Mouse (Mus musculus) embryonic facial prominence, embryonic 15.5 days (tissue): ENCODE results near the gene Gngt1. TPM values are rescaled to one million over a fixed set of nuclear protein-coding genes. Genes with fewer than 3 reads are reported as not detected.

Experiments used
- ATAC-seq: fragments of 200-750 bp; cut with Nextera tagmentation; 2 replicates; pipeline ENCODE4 v1.8.0; 2017; ENCODE audit warnings: low read depth, moderate TSS enrichment; ENCODE audit not compliant: insufficient number of reproducible peaks, low FRiP score, low TSS enrichment
- H3K27ac ChIP-seq: fragments of 300-500 bp; sonication (generic); replicated peaks from 2 replicates; pipeline ENCODE4 v1.5.1; 2015; ENCODE audit warnings: mild to moderate bottlenecking, inconsistent platforms
- H3K27me3 ChIP-seq: fragments of 300-500 bp; sonication (generic); 2 replicates; pipeline ENCODE4 v1.6.1; 2015; ENCODE audit warnings: inconsistent platforms
- H3K36me3 ChIP-seq: fragments of 300-500 bp; sonication (generic); 2 replicates; pipeline ENCODE4 v1.6.1; 2015; ENCODE audit warnings: mild to moderate bottlenecking, inconsistent platforms
- H3K4me1 ChIP-seq: fragments of 300-500 bp; sonication (generic); 2 replicates; pipeline ENCODE4 v1.6.1; 2015; ENCODE audit warnings: inconsistent platforms
- H3K4me2 ChIP-seq: fragments of 300-500 bp; sonication (generic); replicated peaks from 2 replicates; pipeline ENCODE4 v1.6.1; 2015; ENCODE audit warnings: mild to moderate bottlenecking, inconsistent platforms
- H3K4me3 ChIP-seq: fragments of 300-500 bp; sonication (generic); replicated peaks from 2 replicates; pipeline ENCODE4 v1.5.1; 2015; ENCODE audit warnings: mild to moderate bottlenecking, inconsistent platforms
- H3K9ac ChIP-seq: fragments of 300-500 bp; sonication (generic); 2 replicates; pipeline ENCODE4 v1.6.1; 2015; ENCODE audit warnings: inconsistent platforms
- H3K9me3 ChIP-seq: fragments of 300-500 bp; sonication (generic); replicated peaks from 2 replicates; pipeline ENCODE4 v1.6.1; 2016; ENCODE audit warnings: inconsistent platforms
- WGBS: fragments of 180-500 bp; shearing (Covaris S2); methylation state at CpG from one replicate; pipeline ENCODE4 v1.1.7; 2015; 5-methylcytosine and 5-hydroxymethylcytosine counted together
- polyA plus RNA-seq: library from polyadenylated mRNA; unstranded; fragments of >200 nt; fragmentation: Nextera tagmentation; extraction: Ambion mirVana; gene quantifications from 2 replicates; pipeline ENCODE4 v1.2.1, GENCODE M21; 2015

The Gngt1 gene
- polyA plus RNA-seq, 1 experiment from 2014 or later: 0.32 TPM

DNA sequence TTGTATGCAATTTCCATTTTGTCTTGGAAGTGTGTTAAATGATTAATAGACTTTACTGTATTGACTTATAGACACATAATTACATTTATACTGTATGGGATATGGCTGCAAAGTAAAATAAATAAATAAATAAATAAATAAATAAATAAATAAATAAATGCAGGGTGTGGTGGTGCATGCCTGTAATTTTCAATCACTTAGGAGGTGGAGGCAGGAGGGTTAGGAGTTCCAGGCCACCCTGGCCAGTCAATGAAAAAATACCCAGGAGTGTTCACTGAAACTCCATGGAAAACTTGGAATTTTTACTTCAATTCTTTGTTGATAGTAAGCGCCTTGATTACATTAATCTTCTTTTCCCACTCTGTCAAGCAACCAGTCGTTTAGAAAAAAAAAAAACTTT lies 11.2 kb downstream of the Gngt1 start:
- H3K4me2 ChIP-seq: peak overlapping the region; percentile 80

DNA sequence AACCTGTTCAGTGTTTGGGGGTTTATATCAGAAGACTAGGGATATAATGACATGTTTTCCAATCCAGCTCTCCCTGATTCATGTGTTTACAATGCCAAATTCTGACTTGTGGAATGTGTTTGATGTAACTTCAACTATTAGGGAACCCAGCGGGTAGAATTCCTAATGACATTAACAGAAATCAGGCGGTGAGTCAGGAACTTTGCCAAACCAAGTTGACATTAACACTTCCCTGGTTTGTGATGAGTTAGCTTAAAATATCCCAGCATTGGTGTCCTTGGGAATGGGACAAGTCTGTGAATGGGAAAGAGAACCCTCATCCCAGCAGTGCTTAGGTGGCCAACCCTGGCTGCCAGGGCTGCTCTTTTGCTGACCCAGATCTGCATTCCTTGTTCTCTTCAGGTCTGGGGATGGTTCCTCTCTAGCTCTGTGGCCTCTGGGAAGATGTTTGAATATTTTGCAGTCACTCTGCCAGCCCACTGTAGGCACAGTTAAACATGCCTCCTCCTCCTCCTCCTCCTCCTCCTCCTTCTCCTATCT lies 15.0 kb downstream of the Gngt1 start:
- H3K36me3 ChIP-seq: no peaks in the 10 kb centered on the region
- no peak for ATAC-seq
- no peak overlapping the region for H3K4me2 ChIP-seq
- H3K4me1 ChIP-seq: no peaks in the 10 kb centered on the region; the same call in 1 of the 2 replicates
- 29% methylated on average over 2 of the region's 2 CpGs for WGBS
- H3K27me3 ChIP-seq: no peaks in the 10 kb centered on the region
- no peaks in the 10 kb centered on the region for H3K9me3 ChIP-seq
- no peak overlapping the region for H3K9ac ChIP-seq
- no peak overlapping the region for H3K4me3 ChIP-seq
- no peak overlapping the region for H3K27ac ChIP-seq

More for the DNA sequence above, 11.2 kb downstream of the Gngt1 start:
- no peak for ATAC-seq
- no peaks in the 10 kb centered on the region for H3K27me3 ChIP-seq
- peak overlapping the region; percentile 53 for H3K4me3 ChIP-seq
- H3K27ac ChIP-seq: no peak overlapping the region
- H3K9ac ChIP-seq: no peak overlapping the region
- no peaks in the 10 kb centered on the region for H3K9me3 ChIP-seq
- 62% methylated on average over 2 of the region's 2 CpGs for WGBS
- H3K4me1 ChIP-seq: no peaks in the 10 kb centered on the region; the same call in none of the 2 replicates
- no peaks in the 10 kb centered on the region for H3K36me3 ChIP-seq

DNA sequence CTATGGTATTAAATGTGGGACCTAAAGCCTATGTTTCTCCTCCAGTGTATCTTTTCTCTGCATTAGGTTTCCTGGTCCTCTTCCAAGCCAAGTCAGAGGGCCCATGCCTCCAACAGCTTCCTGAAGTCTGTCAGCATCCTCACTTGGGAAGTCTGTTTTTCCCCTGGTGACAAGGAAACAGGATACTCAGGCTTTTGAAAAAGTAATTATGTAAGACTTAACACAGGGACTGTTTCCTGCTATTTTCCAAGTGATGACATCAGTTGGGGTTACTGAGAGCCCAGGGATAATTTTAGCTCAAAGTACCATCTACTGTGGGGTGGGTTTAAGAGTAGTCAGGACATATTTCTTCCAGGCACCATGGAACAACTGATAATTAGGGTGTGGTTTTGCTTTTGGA lies 16.0 kb downstream of the Gngt1 start:
- H3K4me3 ChIP-seq: no peak overlapping the region
- H3K4me1 ChIP-seq: no peaks in the 10 kb centered on the region
- no peak overlapping the region for H3K27ac ChIP-seq
- no peaks in the 10 kb centered on the region for H3K9me3 ChIP-seq
- H3K36me3 ChIP-seq: no peaks in the 10 kb centered on the region
- H3K27me3 ChIP-seq: no peaks in the 10 kb centered on the region
- ATAC-seq: no peak
- H3K9ac ChIP-seq: no peak overlapping the region
- no peak overlapping the region for H3K4me2 ChIP-seq

DNA sequence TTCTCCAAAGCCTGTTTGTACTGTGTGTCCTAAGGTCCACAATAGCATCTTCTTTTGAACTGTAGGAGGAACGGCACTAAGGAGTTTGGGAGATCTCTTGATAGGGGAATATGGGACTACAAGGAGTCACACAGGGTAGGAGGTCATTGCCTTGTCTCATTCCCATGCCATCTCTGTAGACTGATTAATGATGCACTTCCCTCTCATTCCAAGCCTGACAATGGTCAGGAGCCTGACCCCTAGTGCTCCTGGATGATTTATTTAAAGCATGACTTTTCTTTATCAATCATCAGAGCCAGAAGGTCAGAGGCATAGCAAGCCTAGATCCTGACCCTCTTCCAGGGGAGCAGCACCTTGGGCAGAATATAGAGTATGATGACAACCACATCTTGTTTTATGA lies 29.1 kb downstream of the Gngt1 start:
- Histone ChIP-seq H3K9me3 (no peaks in the 10 kb centered on the region), H3K27me3 (no peaks in the 10 kb centered on the region), H3K27ac (no peak overlapping the region), H3K4me3 (no peak overlapping the region), H3K4me2 (no peak overlapping the region), H3K9ac (no peak overlapping the region), H3K36me3 (no peaks in the 10 kb centered on the region), H3K4me1 (no peaks in the 10 kb centered on the region)
- 61% methylated on average over 1 of the region's 1 CpGs for WGBS
- no peak for ATAC-seq

DNA sequence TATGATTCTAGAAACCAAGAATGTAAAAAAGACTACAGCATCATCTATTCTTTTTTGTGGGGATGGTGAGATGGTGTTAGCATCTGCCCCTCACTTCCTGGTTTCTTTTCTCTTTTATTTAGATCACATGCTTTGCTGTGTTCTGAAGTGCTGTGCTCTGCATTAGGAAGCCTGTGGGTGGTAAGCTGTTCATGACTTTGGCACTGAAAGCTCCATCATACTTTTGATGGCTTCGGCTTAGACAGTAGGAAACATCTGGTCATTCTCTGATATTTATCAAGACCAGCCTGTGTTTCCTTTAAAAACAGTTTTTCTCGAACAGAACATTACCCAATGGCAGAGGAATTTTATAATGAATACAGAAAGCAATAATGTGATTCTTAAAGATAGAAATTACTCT lies 32.8 kb downstream of the Gngt1 start:
- no peak overlapping the region for H3K9ac ChIP-seq
- no peaks in the 10 kb centered on the region for H3K36me3 ChIP-seq
- H3K4me1 ChIP-seq: no peaks in the 10 kb centered on the region
- no peak overlapping the region for H3K4me3 ChIP-seq
- no peaks in the 10 kb centered on the region for H3K9me3 ChIP-seq
- no peak overlapping the region for H3K27ac ChIP-seq
- no peak for ATAC-seq
- H3K27me3 ChIP-seq: no peaks in the 10 kb centered on the region
- WGBS: 55% methylated on average over 2 of the region's 2 CpGs
- H3K4me2 ChIP-seq: no peak overlapping the region

GRCm38 (mm10) chr6:4030956-4031355 lies 37.4 kb downstream of the Gngt1 start:
- no peak overlapping the region for H3K4me3 ChIP-seq
- no peaks in the 10 kb centered on the region for H3K36me3 ChIP-seq
- no peak overlapping the region for H3K4me2 ChIP-seq
- H3K27me3 ChIP-seq: no peaks in the 10 kb centered on the region
- WGBS: 80% methylated on average over 3 of the region's 3 CpGs
- no peak for ATAC-seq
- no peaks in the 10 kb centered on the region for H3K4me1 ChIP-seq
- no peak overlapping the region for H3K27ac ChIP-seq
- H3K9me3 ChIP-seq: no peaks in the 10 kb centered on the region
- H3K9ac ChIP-seq: no peak overlapping the region

- Histone ChIP-seq H3K27ac (no peak overlapping the region), H3K4me1 (no peaks in the 10 kb centered on the region), H3K4me3 (no peak overlapping the region), H3K9me3 (no peaks in the 10 kb centered on the region), H3K27me3 (no peaks in the 10 kb centered on the region), H3K36me3 (no peaks in the 10 kb centered on the region), H3K9ac (no peak overlapping the region), H3K4me2 (no peak overlapping the region)
- ATAC-seq: no peak
- WGBS: 73% methylated on average over 1 of the region's 1 CpGs
Observed at GRCm38 (mm10) chr6:4041821-4042220, 48.2 kb downstream of the Gngt1 start.

Other genes with a start within 250 kb of the Gngt1 start
- 0.31 and 0.76 TPM in 2 replicates for gene Calcr, start 229.1 kb upstream of the Gngt1 start, polyA plus RNA-seq
- gene Tfpi2, start 4.9 kb upstream of the Gngt1 start, polyA plus RNA-seq: 2.4 and 2.9 TPM in 2 replicates
- gene Gng11, start 10.1 kb downstream of the Gngt1 start, polyA plus RNA-seq: 84.7 and 87.0 TPM in 2 replicates
- gene Bet1, start 93.2 kb downstream of the Gngt1 start, polyA plus RNA-seq: 75.0 and 76.7 TPM in 2 replicates